Mouse (Mus musculus): ENCODE results near the gene Btbd35f5.
"Not testable (repeated sequence)": the region's sequence is repeated elsewhere in the genome, so short reads cannot be mapped to it uniquely, and the experiment has no call there.

Gene Btbd35f5

GRCm38 (mm10) chrX:32973597-32973996, at the start of gene Btbd35f5:
Gene Btbd35f5 (plus strand): TSS chrX:32973897.
- not testable (repeated sequence) for DNase-seq (ENCODE audit: low spot score in 2 of 2)

- not testable (repeated sequence) for DNase-seq (ENCODE audit: low spot score in 2 of 2)
These were observed 32.2 kb upstream of the Btbd35f5 start, which contains the start of gene Gm21789 for GRCm38 (mm10) chrX:32941468-32941867. Gene Gm21789 (plus strand): TSS chrX:32941768.

Data from urinary bladder, adult 18-20 months (tissue).